Mouse (Mus musculus) embryonic facial prominence, embryonic 14.5 days (tissue): ENCODE measurements around the gene Mapk1ip1l. TPM values are rescaled to one million over a fixed set of nuclear protein-coding genes. Genes with fewer than 3 reads are reported as not detected.
A peak's percentile ranks its signal among the peaks of the same experiment; 100 is the strongest.

Experiments used
- ATAC-seq: fragments of 200-750 bp; cut with Nextera tagmentation; 2 replicates; pipeline ENCODE4 v1.8.0; 2017; ENCODE audit warnings: low read depth, moderate number of reproducible peaks, moderate TSS enrichment
- DNase-seq: peaks from one replicate; pipeline ENCODE4 v3.0.0-alpha.2; 2015; ENCODE audit warnings: low spot score
- H3K27ac ChIP-seq: fragments of 300-500 bp; sonication (generic); replicated peaks from 2 replicates; pipeline ENCODE4 v1.5.1; 2014; ENCODE audit warnings: low read depth, mild to moderate bottlenecking, low read length, moderate library complexity
- H3K27me3 ChIP-seq: fragments of 300-500 bp; sonication (generic); replicated peaks from 2 replicates; pipeline ENCODE4 v1.6.1; 2014; ENCODE audit warnings: low read length; ENCODE audit not compliant: control insufficient read depth, insufficient read depth
- H3K36me3 ChIP-seq: fragments of 300-500 bp; sonication (generic); 2 replicates; pipeline ENCODE4 v1.6.1; 2014; ENCODE audit warnings: low read length, mixed read lengths; ENCODE audit not compliant: control insufficient read depth, insufficient read depth
- H3K4me1 ChIP-seq: fragments of 300-500 bp; sonication (generic); 2 replicates; pipeline ENCODE4 v1.6.1; 2014; ENCODE audit warnings: antibody characterized with exemption, low read length; ENCODE audit not compliant: control insufficient read depth, insufficient read depth
- H3K4me2 ChIP-seq: fragments of 300-500 bp; sonication (generic); 2 replicates; pipeline ENCODE4 v1.6.1; 2014; ENCODE audit warnings: low read depth, mild to moderate bottlenecking, low read length, moderate library complexity, mixed read lengths
- H3K4me3 ChIP-seq: fragments of 300-500 bp; sonication (generic); 2 replicates; pipeline ENCODE4 v1.5.1; 2014; ENCODE audit warnings: low read depth, mild to moderate bottlenecking, low read length
- H3K9ac ChIP-seq: fragments of 300-500 bp; sonication (generic); 2 replicates; pipeline ENCODE4 v1.6.1; 2014; ENCODE audit warnings: low read depth, mild to moderate bottlenecking, low read length, moderate library complexity, mixed read lengths
- H3K9me3 ChIP-seq: fragments of 300-500 bp; sonication (generic); 2 replicates; pipeline ENCODE4 v1.6.1; 2016; ENCODE audit warnings: low read length; ENCODE audit not compliant: control insufficient read depth
- WGBS: fragments of 180-500 bp; shearing (Covaris S2); extraction: QIAGEN DNeasy Blood & Tissue Kit; methylation state at CpG from one replicate; pipeline ENCODE4 v1.1.7; 2014; 5-methylcytosine and 5-hydroxymethylcytosine counted together
- polyA plus RNA-seq: library from polyadenylated mRNA; unstranded; fragments of >200 nt; fragmentation: Nextera tagmentation; extraction: Ambion mirVana; gene quantifications from 2 replicates; pipeline ENCODE4 v1.2.1, GENCODE M21; 2014

The Mapk1ip1l gene
- polyA plus RNA-seq, 1 experiment from 2014 or later = 75.6 TPM

GRCm38 (mm10) chr14:47359610-47360009 lies 61.5 kb downstream of the Mapk1ip1l start:
- no peaks in the 10 kb centered on the region for H3K27me3 ChIP-seq
- H3K4me2 ChIP-seq = no peak overlapping the region
- H3K36me3 ChIP-seq = no peaks in the 10 kb centered on the region
- H3K4me1 ChIP-seq = no peaks in the 10 kb centered on the region
- H3K27ac ChIP-seq = no peak overlapping the region
- WGBS = 63% methylated on average over 3 of the region's 3 CpGs
- ATAC-seq = no peak
- H3K9me3 ChIP-seq = no peaks in the 10 kb centered on the region
- H3K4me3 ChIP-seq = no peak overlapping the region
- no peak for DNase-seq
- no peak overlapping the region for H3K9ac ChIP-seq

DNA sequence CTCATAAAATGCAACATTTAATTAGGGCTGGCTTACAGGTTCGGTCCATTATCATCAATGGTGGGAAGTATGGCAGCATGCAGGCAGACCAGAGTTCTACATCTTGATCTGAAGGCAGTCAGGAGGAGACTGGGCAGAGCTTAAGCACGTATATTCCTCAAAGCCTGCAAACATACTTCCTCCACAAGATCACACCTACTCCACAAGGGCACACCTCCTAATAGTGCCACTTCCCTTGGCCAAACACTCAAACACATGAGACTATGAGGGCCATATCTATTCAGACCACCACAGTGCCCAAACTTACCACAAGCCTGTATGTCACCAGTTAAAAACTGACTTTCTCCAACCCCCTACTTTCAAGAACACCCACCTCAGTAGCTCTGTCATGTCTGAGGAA lies 63.4 kb downstream of the Mapk1ip1l start:
- no peak overlapping the region for H3K4me2 ChIP-seq
- DNase-seq = no peak

DNA sequence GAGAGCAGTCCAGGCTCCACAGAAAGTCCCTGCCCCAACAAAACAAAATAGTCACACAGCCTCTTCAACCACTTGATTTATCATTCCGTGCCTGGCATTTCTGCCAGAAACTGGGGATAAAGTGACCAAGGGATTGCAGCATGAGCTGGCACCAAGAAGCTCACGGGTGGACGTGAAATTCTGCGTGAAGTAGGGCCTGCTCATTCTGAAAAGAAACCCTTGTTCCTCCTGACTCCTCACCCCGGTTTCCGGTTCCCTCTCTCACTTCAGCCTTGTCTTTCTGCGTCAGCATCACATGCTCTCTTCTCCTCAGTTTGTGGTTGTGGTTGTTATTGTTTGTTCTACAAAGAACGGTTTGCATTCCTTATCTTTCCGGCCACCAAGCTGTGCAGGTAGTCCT lies 63.8 kb downstream of the Mapk1ip1l start:
- H3K4me2 ChIP-seq = no peak overlapping the region
- no peak overlapping the region for H3K27ac ChIP-seq
- H3K36me3 ChIP-seq = no peaks in the 10 kb centered on the region
- H3K9ac ChIP-seq = no peak overlapping the region
- WGBS = 79% methylated on average over 9 of the region's 9 CpGs
- DNase-seq (no peak), ATAC-seq (no peak)
- H3K27me3 ChIP-seq = no peaks in the 10 kb centered on the region
- no peak overlapping the region for H3K4me3 ChIP-seq
- peaks cover 2% of the 10 kb centered on the region; the same call in 1 of the 2 replicates for H3K4me1 ChIP-seq
- no peaks in the 10 kb centered on the region for H3K9me3 ChIP-seq

More for the DNA sequence above, 63.4 kb downstream of the Mapk1ip1l start:
- H3K36me3 ChIP-seq = no peaks in the 10 kb centered on the region
- H3K9me3 ChIP-seq = no peaks in the 10 kb centered on the region
- H3K4me3 ChIP-seq = no peak overlapping the region
- H3K27ac ChIP-seq = no peak overlapping the region
- 89% methylated on average over 2 of the region's 2 CpGs for WGBS
- H3K4me1 ChIP-seq = no peaks in the 10 kb centered on the region
- ATAC-seq = no peak
- H3K27me3 ChIP-seq = no peaks in the 10 kb centered on the region
- H3K9ac ChIP-seq = no peak overlapping the region

DNA sequence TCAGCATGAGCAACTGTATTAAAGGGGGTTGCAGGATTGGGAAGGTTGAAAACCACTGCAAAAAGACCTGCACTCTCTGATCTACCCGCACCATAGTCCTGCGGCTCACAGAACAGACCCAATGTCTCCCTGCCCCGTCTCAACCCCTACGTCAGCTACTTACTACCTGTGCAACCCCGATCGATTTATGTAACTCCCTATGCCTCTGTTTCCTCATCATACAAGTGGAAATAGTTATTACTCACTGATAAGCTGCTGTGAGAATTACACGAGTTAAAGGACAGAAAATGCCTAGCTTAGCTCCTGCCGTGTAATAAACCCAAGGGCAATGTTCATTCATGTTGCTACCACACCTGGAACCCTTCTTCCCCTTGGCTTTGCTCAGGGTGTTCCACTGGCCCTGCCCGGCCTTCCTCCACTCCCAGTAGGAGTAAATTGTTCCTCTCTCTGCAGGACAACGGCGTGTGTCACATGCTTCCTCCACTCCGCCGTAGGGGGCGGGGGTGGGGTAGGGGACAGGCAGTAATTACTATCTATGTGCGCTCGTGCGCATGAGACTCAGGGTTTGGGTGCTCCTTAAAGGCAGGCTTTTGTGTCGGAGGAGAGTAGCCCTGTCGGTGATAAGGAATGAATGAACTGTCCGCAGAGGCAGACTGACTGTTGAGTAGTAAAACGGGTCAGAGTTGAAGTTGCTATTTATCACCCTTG lies 66.8 kb downstream of the Mapk1ip1l start:
- H3K36me3 ChIP-seq = no peaks in the 10 kb centered on the region
- no peak overlapping the region for H3K4me3 ChIP-seq
- H3K27me3 ChIP-seq = no peaks in the 10 kb centered on the region
- peak overlapping the region; percentile 36 for H3K4me2 ChIP-seq
- no peak overlapping the region for H3K27ac ChIP-seq
- ATAC-seq (no peak), DNase-seq (no peak)
- no peaks in the 10 kb centered on the region for H3K9me3 ChIP-seq
- WGBS = 44% methylated on average over 21 of the region's 21 CpGs
- peaks cover 11% of the 10 kb centered on the region for H3K4me1 ChIP-seq
- H3K9ac ChIP-seq = no peak overlapping the region

DNA sequence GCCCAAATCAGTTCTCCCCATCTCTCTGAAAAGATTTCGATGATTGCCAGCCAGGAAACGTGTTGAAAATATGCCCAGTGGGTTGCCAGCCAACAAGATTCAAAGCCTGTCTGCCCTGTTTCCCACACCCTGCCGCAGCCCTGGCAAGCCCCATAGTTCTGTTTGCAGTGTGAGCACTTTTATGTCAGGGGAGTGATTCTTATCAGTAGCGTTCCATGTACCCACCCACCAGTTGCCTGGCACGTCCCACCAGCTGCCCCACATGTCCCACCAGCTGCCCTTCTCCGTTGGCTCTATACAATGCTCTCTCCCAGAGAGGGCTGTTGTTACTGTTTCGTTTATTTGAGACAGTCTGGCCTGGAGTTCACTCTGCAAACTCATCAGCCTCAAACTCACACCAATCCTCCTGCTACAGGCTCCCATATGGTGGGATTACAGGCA lies 68.8 kb downstream of the Mapk1ip1l start:
- Histone ChIP-seq H3K36me3 (no peaks in the 10 kb centered on the region), H3K4me3 (no peak overlapping the region), H3K27ac (no peak overlapping the region; the same call in 1 of the 2 replicates), H3K4me2 (0 out of 2 replicates have a peak overlapping the region, but pooled peaks have one; percentile 31), H3K9me3 (no peaks in the 10 kb centered on the region), H3K4me1 (peaks cover 14% of the 10 kb centered on the region), H3K9ac (no peak overlapping the region), H3K27me3 (0 out of 2 replicates have a peak, but pooled peaks cover 2% of the 10 kb centered on the region)
- ATAC-seq (peak; percentile 76), DNase-seq (peak; percentile 74)
- WGBS = 53% methylated on average over 7 of the region's 7 CpGs

- 36% methylated on average over 9 of the region's 9 CpGs for WGBS
- H3K27ac ChIP-seq = peak within 1 kb of the TSS; percentile 54
These were observed 69.4 kb downstream of the Mapk1ip1l start, which contains the start of gene Lgals3 for GRCm38 (mm10) chr14:47367461-47367860. Lgals3 (plus strand) TSS chr14:47367751.

DNA sequence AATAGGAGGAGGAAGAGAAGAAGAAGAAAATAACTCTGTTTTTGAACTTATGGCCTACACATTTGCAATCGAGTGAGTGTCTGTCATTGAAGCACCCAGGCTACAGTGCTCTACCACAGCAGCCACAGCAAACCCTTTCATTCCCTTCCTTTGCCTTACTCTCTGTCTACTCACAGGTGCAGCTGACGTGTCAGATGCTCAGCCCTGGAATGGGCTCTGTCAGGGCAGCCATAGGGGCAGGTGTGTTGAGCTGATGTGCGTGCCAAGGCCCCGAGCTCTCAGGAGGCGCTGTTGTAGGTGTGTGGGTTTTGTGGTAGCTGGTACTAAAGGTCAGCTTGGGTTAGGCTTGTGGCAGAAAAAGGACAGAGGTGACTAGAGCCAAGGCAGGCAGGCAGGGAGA lies 71.7 kb downstream of the Mapk1ip1l start:
- peaks cover 24% of the 10 kb centered on the region for H3K27me3 ChIP-seq
- no peak overlapping the region for H3K4me2 ChIP-seq
- H3K9ac ChIP-seq = no peak overlapping the region
- DNase-seq = no peak
- no peaks in the 10 kb centered on the region for H3K9me3 ChIP-seq
- ATAC-seq = no peak
- peaks cover 21% of the 10 kb centered on the region for H3K4me1 ChIP-seq
- H3K36me3 ChIP-seq = no peaks in the 10 kb centered on the region
- H3K27ac ChIP-seq = no peak overlapping the region
- no peak overlapping the region for H3K4me3 ChIP-seq
- WGBS = 82% methylated on average over 5 of the region's 5 CpGs

More at GRCm38 (mm10) chr14:47367461-47367860, 69.4 kb downstream of the Mapk1ip1l start, which contains the start of gene Lgals3:
- peaks cover 3% of the 10 kb centered on the region; the same call in 1 of the 2 replicates for H3K27me3 ChIP-seq
- H3K9me3 ChIP-seq = no peaks in the 10 kb centered on the region
- DNase-seq (peak; percentile 87), ATAC-seq (peak; percentile 88)
- peak within 1 kb of the TSS; percentile 31 for H3K4me2 ChIP-seq
- H3K4me3 ChIP-seq = no peak within 1 kb of the TSS
- no peak within 1 kb of the TSS for H3K9ac ChIP-seq
- H3K36me3 ChIP-seq = no peaks in the 10 kb centered on the region
- H3K4me1 ChIP-seq = peaks cover 14% of the 10 kb centered on the region

GRCm38 (mm10) chr14:47370790-47371189 lies 72.7 kb downstream of the Mapk1ip1l start:
- 69% methylated on average over 3 of the region's 3 CpGs for WGBS
- Histone ChIP-seq H3K9ac (no peak overlapping the region), H3K4me3 (no peak overlapping the region), H3K27me3 (peaks cover 24% of the 10 kb centered on the region), H3K9me3 (no peaks in the 10 kb centered on the region), H3K4me1 (peaks cover 21% of the 10 kb centered on the region), H3K36me3 (no peaks in the 10 kb centered on the region), H3K27ac (no peak overlapping the region), H3K4me2 (no peak overlapping the region)
- DNase-seq = no peak
- no peak for ATAC-seq

GRCm38 (mm10) chr14:47371689-47372088 lies 73.6 kb downstream of the Mapk1ip1l start:
- DNase-seq (peak; percentile 31), ATAC-seq (no peak)
- H3K9ac ChIP-seq = no peak overlapping the region
- no peak overlapping the region for H3K27ac ChIP-seq
- 56% methylated on average over 6 of the region's 6 CpGs for WGBS
- no peaks in the 10 kb centered on the region for H3K9me3 ChIP-seq
- no peaks in the 10 kb centered on the region for H3K36me3 ChIP-seq
- H3K4me2 ChIP-seq = no peak overlapping the region
- H3K27me3 ChIP-seq = peaks cover 24% of the 10 kb centered on the region
- H3K4me3 ChIP-seq = no peak overlapping the region
- H3K4me1 ChIP-seq = peaks cover 21% of the 10 kb centered on the region
